Mouse (Mus musculus) G1E (cell line): Measurements from ENCODE around the gene Atxn10.

ENCODE experiments used
- CTCF ChIP-seq: IDR thresholded peaks from 2 replicates; pipeline ENCODE4 v1.5.1; 2012; ENCODE audit warnings: low read depth, low read length, inconsistent platforms, mixed read lengths
- GATA1 ChIP-seq: IDR thresholded peaks from 2 replicates; pipeline ENCODE4 v1.6.1; 2012; ENCODE audit warnings: borderline replicate concordance, low read length, inconsistent platforms, mixed read lengths
- TAL1 ChIP-seq: conservative IDR thresholded peaks from 2 replicates; pipeline ENCODE4 v1.6.1; 2012; ENCODE audit warnings: low read depth, low read length, inconsistent platforms, mixed read lengths

DNA sequence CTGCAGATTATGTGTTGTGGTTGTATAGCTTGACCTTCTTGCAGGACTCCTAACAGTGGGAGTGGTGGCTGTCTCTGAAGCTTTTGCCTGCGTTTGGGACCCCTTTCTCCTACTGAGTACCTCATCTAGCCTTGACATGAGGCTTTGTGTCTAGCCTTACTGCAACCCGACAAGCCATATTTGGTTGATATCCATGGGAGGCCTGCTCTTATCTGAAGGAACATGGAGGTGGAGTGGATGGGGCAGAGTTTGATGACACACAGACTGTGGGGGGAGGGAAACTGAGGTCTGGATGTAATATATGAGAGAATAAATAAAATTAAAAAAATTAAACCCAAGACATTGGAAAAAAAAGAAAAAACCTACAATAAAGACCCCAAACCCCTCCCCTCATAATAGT is 14.1 kb downstream of the Atxn10 start:
- TF ChIP-seq CTCF (no peak), TAL1 (no peak), GATA1 (no peak)
